Mouse (Mus musculus): ENCODE results near the gene Mical3.

Mical3 gene

GRCm38 (mm10) chr6:121146798-121147197 lies 16.0 kb upstream of the Mical3 start:
- in situ Hi-C loops (cut with MseI, MboI): no loop called here

GRCm38 (mm10) chr6:121145906-121146305 lies 15.1 kb upstream of the Mical3 start:
- in situ Hi-C loops (cut with MseI, MboI): no loop called here

- in situ Hi-C loops (cut with MseI, MboI): no loop called here
Observed at GRCm38 (mm10) chr6:121145010-121145604, 14.3 kb upstream of the Mical3 start.

GRCm38 (mm10) chr6:121144066-121144465 lies 13.3 kb upstream of the Mical3 start:
- in situ Hi-C loops (cut with MseI, MboI): no loop called here

GRCm38 (mm10) chr6:121143439-121143838 lies 12.6 kb upstream of the Mical3 start:
- in situ Hi-C loops (cut with MseI, MboI): no loop called here

DNA sequence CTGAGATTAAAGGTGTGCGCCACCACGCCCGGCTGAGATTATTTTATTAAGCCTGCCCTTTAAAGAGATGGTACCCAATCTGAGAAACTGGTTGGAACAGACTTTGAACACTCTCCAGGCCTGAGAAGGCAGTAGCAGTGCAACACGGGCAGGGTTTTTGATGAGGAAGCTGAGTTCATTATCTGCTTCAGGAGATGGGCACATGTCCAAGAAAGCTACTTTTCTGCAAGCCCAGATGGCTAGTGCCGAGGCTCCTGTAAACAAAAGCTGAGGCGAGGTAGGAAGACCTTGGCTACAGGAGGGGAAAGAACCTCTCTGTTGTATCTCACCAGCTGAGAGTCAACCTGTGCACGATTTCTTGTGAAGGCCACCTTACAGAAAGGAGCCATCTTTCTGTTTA lies 11.5 kb upstream of the Mical3 start:
- in situ Hi-C loops (cut with MseI, MboI): no loop called here

DNA sequence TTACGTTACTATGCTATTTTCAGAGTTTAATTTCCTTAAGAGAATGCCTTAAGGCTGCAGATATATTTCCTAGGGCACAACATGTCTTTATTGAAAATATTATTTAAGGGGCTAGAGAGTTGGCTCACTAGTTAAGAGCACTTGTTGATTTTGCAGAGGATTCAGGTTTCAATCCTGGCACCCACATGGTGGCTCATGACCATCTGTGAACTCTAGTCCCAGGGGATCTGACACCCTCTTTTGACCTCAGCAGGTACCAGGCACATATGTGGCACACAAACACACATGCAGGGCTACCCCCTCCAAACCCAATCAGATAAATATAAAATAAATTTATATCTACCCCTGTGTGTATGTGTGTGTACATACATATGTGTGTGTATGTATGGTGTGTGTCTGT lies 8.5 kb upstream of the Mical3 start:
- in situ Hi-C loops (cut with MseI, MboI): loop anchor here in 1 of 2 experiments (5.0 kb wide), 1 partner anchor 33 kb away; no protein-coding TSS in a partner anchor

GRCm38 (mm10) chr6:121138338-121139040 lies 7.7 kb upstream of the Mical3 start:
- in situ Hi-C loops (cut with MseI, MboI): loop anchor here in 1 of 2 experiments (5.0 kb wide), 1 partner anchor 34 kb away; no protein-coding TSS in a partner anchor

DNA sequence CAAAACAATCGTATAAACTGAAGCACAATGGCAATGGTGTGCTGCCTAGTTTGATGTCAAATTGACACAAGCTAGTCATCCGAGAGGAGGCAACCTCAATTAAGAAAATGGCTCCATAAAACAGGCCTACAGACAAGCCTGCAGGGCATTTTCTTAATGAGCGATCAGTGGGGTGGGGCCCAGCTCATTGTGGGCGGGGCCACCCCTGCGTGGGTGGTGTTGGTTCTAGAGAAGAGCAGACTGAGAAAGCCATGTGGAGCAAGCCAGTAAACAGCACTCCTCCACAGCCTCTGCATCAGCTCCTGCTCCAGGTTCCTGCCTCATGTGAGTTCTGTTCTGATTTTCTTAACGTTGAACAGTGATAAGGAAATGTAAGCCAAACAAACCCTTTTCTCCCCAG lies 6.4 kb upstream of the Mical3 start:
- in situ Hi-C loops (cut with MseI, MboI): loop anchor here in 1 of 2 experiments (5.0 kb wide), 1 partner anchor 35 kb away; no protein-coding TSS in a partner anchor

GRCm38 (mm10) chr6:121134884-121135283 lies 4.1 kb upstream of the Mical3 start:
- in situ Hi-C loops (cut with MseI, MboI): loop anchor here (5.0 kb wide), 2 partner anchors 37 to 42 kb away; no protein-coding TSS in a partner anchor

DNA sequence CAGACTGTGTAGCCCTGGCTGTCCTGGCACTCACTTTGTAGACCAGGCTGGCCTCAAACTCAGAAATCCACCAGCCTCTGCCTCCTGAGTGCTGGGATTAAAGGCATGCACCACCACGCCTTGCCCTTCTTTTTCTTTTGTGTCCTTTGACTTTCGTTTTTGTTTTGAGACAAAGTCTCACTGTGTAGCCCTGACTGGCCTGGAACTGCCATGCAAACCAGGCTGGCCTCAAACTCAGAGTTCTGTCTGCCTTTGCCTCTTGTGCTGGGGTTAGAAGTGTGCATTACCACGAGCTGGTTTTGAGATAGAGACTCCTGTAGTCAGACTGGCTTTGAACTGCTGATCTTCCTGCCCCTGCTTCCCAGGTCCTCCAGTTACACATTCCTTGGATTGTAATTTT lies 3.5 kb upstream of the Mical3 start:
- in situ Hi-C loops (cut with MseI, MboI): loop anchor here in 1 of 2 experiments (5.0 kb wide), 1 partner anchor 43 kb away; no protein-coding TSS in a partner anchor

- in situ Hi-C loops (cut with MseI, MboI): loop anchor here in 1 of 2 experiments (5.0 kb wide), 1 partner anchor 47 kb away; no protein-coding TSS in a partner anchor
Observed at GRCm38 (mm10) chr6:121130039-121130705, 627 bp downstream of the Mical3 start.

DNA sequence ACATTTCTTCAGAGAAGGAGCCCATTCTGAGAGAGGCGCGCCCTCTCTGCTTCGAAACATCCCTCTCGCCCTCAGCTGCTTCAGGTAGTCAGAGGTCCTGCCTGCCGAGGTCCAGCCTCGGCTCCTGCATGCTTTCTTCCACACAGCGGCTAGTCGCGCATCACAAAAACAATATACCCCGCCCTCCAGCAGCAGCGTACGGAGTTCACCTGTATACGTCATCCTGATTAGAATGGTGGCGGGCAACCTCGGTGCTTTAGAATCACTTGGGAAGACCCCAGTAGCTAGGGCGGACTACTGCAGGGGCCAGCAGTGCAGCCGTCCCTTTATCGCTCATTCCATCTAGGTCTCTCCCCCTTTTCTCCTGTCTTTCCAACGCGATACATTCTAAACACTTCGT lies 1.3 kb downstream of the Mical3 start:
- in situ Hi-C loops (cut with MseI, MboI): no loop called here

GRCm38 (mm10) chr6:121128736-121129135 lies 2.1 kb downstream of the Mical3 start:
- in situ Hi-C loops (cut with MseI, MboI): no loop called here

DNA sequence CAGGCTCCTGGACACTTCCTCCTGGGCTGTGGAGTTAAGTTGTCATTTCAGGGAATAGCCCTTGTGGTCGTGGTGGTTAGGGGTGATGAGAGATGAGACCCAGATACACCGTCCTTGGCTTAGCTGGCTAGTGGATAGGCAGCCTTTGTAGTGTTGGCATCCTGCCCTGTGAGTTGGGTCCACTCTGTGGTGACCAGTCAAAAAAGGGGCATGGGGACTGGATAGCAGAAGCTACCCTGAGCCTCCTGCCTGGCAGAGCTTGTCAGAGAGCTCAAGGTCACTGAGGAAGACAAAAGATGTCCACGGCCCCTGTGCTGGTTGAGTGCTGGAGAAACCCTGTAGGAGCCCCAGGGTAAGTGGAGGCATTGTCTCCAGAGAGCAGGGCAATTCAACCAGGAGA lies 3.1 kb downstream of the Mical3 start:
- in situ Hi-C loops (cut with MseI, MboI): no loop called here

DNA sequence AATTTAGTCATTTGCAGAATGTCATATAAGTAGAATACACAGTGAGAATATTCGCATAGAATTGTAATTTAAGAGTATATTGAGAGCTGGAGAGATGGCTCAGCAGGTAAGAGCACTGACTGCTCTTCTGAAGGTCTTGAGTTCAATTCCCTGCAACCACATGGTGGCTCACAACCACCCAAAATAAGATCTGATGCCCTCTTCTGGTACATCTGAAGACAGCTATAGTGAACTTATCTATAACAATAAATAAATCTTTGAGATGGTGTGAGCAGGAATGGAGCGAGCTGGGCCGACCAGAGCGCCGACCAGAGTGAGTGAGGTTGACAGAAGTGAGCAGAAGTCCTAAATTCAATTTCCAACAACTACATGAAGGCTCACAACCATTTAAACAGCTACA lies 4.6 kb downstream of the Mical3 start:
- in situ Hi-C loops (cut with MseI, MboI): no loop called here

GRCm38 (mm10) chr6:121122739-121123241 lies 8.0 kb downstream of the Mical3 start:
- in situ Hi-C loops (cut with MseI, MboI): no loop called here

DNA sequence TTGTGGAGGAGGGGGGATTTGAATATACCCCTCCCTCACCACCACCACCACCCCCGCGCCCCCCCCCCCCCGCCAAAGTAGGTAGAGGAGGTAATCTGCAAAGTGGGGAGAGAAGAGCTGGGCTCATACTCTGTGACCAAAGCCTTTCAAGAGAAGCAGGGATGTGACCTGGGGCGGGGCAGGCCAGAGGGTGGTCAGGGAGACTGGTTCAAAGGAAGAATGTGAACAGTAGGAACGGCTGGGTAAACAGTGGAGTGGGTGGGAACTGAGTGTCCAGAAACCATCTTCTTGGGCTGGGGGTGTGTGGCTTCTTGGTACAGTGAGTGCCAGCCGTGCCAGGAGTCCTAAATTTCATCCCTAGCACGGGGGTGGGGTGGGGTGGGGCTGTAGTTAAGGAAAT lies 10.0 kb downstream of the Mical3 start:
- in situ Hi-C loops (cut with MseI, MboI): no loop called here

- in situ Hi-C loops (cut with MseI, MboI): no loop called here
Observed at GRCm38 (mm10) chr6:121117971-121118755, 12.6 kb downstream of the Mical3 start.

DNA sequence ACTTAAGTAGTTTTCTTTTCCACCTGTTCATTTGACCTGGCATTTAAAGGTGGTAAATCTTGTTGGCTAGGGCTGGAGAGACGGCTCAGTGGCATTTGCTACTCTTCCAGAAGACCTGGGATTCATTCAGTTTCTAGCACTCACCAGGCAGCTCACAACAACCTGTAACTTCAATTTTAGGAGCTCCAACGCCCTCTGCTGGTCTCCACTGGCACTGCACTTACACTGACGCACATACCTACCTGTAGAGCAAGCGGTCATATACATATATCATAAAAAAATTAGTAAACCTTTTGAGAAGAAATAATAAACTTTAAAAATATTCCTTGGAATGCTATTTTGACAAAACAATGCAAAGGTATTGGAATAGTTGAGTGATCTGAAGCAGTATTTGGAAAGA lies 13.7 kb downstream of the Mical3 start:
- in situ Hi-C loops (cut with MseI, MboI): no loop called here

DNA sequence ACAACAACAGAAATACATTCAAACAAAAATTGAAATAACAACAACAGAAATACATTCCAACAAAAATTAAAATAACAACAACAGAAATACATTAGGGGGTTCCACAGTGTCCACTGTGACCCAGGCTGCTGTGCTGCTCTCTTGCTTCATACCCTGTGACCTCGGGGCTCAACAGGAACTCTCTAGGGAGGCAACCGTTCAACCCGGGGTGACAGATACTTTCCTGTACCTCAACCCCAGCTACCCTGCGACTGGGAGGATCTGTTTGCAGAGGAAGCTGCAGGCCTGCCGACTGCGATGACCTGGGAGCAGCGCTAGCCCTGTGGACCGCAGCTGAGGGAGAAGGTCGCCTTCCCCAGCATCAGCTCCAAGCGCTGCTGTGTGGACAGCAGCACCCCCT lies 14.4 kb downstream of the Mical3 start:
- in situ Hi-C loops (cut with MseI, MboI): no loop called here

Data from mouse trophoblast stem cell (cell line).